Mouse (Mus musculus) limb, embryonic 11.5 days (tissue): ENCODE results near the gene Nbr1. TPM values are rescaled to one million over a fixed set of nuclear protein-coding genes. Genes with fewer than 3 reads are reported as not detected.
A peak's percentile ranks its signal among the peaks of the same experiment; 100 is the strongest.
"Not testable (repeated sequence)": the region's sequence is repeated elsewhere in the genome, so short reads cannot be mapped to it uniquely, and the experiment has no call there.

Experiments
- ATAC-seq: fragments of 200-750 bp; cut with Nextera tagmentation; 2 replicates; pipeline ENCODE4 v1.8.0; 2017; ENCODE audit warnings: low read depth; ENCODE audit not compliant: insufficient number of reproducible peaks, low FRiP score, low TSS enrichment
- DNase-seq: peaks from one replicate; pipeline ENCODE4 v3.0.0-alpha.2; 2015; ENCODE audit warnings: low spot score
- H3K27ac ChIP-seq: fragments of 300-500 bp; sonication (generic); replicated peaks from 2 replicates; pipeline ENCODE4 v1.5.1; 2014; ENCODE audit warnings: low read depth, mild to moderate bottlenecking, low read length
- H3K27me3 ChIP-seq: fragments of 300-500 bp; sonication (generic); 2 replicates; pipeline ENCODE4 v1.6.1; 2014; ENCODE audit warnings: mild to moderate bottlenecking, low read length, mixed read lengths; ENCODE audit not compliant: control insufficient read depth, insufficient read depth
- H3K36me3 ChIP-seq: fragments of 300-500 bp; sonication (generic); 2 replicates; pipeline ENCODE4 v1.6.1; 2014; ENCODE audit warnings: mild to moderate bottlenecking, low read length, moderate library complexity, mixed read lengths; ENCODE audit not compliant: control insufficient read depth, insufficient read depth
- H3K4me1 ChIP-seq: fragments of 300-500 bp; sonication (generic); 2 replicates; pipeline ENCODE4 v1.6.1; 2014; ENCODE audit warnings: low read length, mixed read lengths; ENCODE audit not compliant: control insufficient read depth, insufficient read depth
- H3K4me2 ChIP-seq: fragments of 300-500 bp; sonication (generic); 2 replicates; pipeline ENCODE4 v1.6.1; 2014; ENCODE audit warnings: low read depth, mild to moderate bottlenecking, moderate library complexity; ENCODE audit not compliant: severe bottlenecking
- H3K4me3 ChIP-seq: fragments of 300-500 bp; sonication (generic); 2 replicates; pipeline ENCODE4 v1.5.1; 2014; ENCODE audit warnings: low read depth, low read length
- H3K9ac ChIP-seq: fragments of 300-500 bp; sonication (generic); 2 replicates; pipeline ENCODE4 v1.6.1; 2014; ENCODE audit warnings: mild to moderate bottlenecking, low read length
- H3K9me3 ChIP-seq: fragments of 300-500 bp; sonication (generic); 2 replicates; pipeline ENCODE4 v1.6.1; 2016; ENCODE audit warnings: low read length; ENCODE audit not compliant: control insufficient read depth
- WGBS: fragments of 180-500 bp; shearing (Covaris S2); extraction: QIAGEN DNeasy Blood & Tissue Kit; methylation state at CpG from one replicate; pipeline ENCODE4 v1.1.7; 2014; 5-methylcytosine and 5-hydroxymethylcytosine counted together
- polyA plus RNA-seq: library from polyadenylated mRNA; unstranded; fragments of >200 nt; fragmentation: Nextera tagmentation; extraction: Ambion mirVana; gene quantifications from 2 replicates; pipeline ENCODE4 v1.2.1, GENCODE M21; 2014

The Nbr1 gene
- polyA plus RNA-seq, 1 experiment from 2014 or later, result 64.1 TPM

GRCm38 (mm10) chr11:101587676-101588075 lies 35.7 kb downstream of the Nbr1 start:
- no peak overlapping the region for H3K27ac ChIP-seq
- no peaks in the 10 kb centered on the region for H3K36me3 ChIP-seq
- DNase-seq (no peak), ATAC-seq (no peak)
- no peaks in the 10 kb centered on the region for H3K9me3 ChIP-seq
- no peaks in the 10 kb centered on the region for H3K4me1 ChIP-seq
- WGBS, result 90% methylated on average over 10 of the region's 10 CpGs
- H3K27me3 ChIP-seq, result no peaks in the 10 kb centered on the region
- H3K9ac ChIP-seq, result no peak overlapping the region
- no peak overlapping the region for H3K4me2 ChIP-seq
- H3K4me3 ChIP-seq, result no peak overlapping the region

- DNase-seq, result no peak
- Histone ChIP-seq H3K36me3 (no peaks in the 10 kb centered on the region), H3K27ac (no peak overlapping the region), H3K27me3 (no peaks in the 10 kb centered on the region), H3K4me1 (no peaks in the 10 kb centered on the region), H3K4me3 (no peak overlapping the region), H3K4me2 (no peak overlapping the region), H3K9me3 (no peaks in the 10 kb centered on the region), H3K9ac (no peak overlapping the region)
- WGBS, result 90% methylated on average over 7 of the region's 7 CpGs
- ATAC-seq, result no peak
Measured at GRCm38 (mm10) chr11:101588868-101589267, 36.9 kb downstream of the Nbr1 start.

GRCm38 (mm10) chr11:101589444-101589843 lies 37.5 kb downstream of the Nbr1 start:
- H3K4me2 ChIP-seq, result no peak overlapping the region
- H3K36me3 ChIP-seq, result no peaks in the 10 kb centered on the region
- DNase-seq (peak; percentile 74), ATAC-seq (no peak)
- no peak overlapping the region for H3K9ac ChIP-seq
- H3K4me1 ChIP-seq, result no peaks in the 10 kb centered on the region
- H3K9me3 ChIP-seq, result no peaks in the 10 kb centered on the region
- WGBS, result 28% methylated on average over 5 of the region's 5 CpGs
- H3K27me3 ChIP-seq, result no peaks in the 10 kb centered on the region
- no peak overlapping the region for H3K27ac ChIP-seq
- H3K4me3 ChIP-seq, result no peak overlapping the region

GRCm38 (mm10) chr11:101589989-101590624 lies 38.2 kb downstream of the Nbr1 start:
- H3K27me3 ChIP-seq, result no peaks in the 10 kb centered on the region
- H3K4me1 ChIP-seq, result no peaks in the 10 kb centered on the region
- no peak overlapping the region for H3K9ac ChIP-seq
- no peaks in the 10 kb centered on the region for H3K9me3 ChIP-seq
- no peak overlapping the region for H3K27ac ChIP-seq
- no peak for DNase-seq
- no peak overlapping the region for H3K4me3 ChIP-seq
- 75% methylated on average over 12 of the region's 12 CpGs for WGBS
- H3K4me2 ChIP-seq, result no peak overlapping the region
- ATAC-seq, result no peak
- no peaks in the 10 kb centered on the region for H3K36me3 ChIP-seq

GRCm38 (mm10) chr11:101599156-101599555 lies 47.2 kb downstream of the Nbr1 start, which contains the start of gene Gm11634:
TSS of gene Gm11634 (minus strand) at chr11:101599256.
- ATAC-seq (no peak), DNase-seq (no peak)
- Histone ChIP-seq H3K27ac (no peak within 1 kb of the TSS), H3K4me1 (no peaks in the 10 kb centered on the region), H3K4me3 (no peak within 1 kb of the TSS), H3K4me2 (no peak within 1 kb of the TSS), H3K9me3 (no peaks in the 10 kb centered on the region), H3K9ac (no peak within 1 kb of the TSS), H3K36me3 (no peaks in the 10 kb centered on the region), H3K27me3 (no peaks in the 10 kb centered on the region)
- 88% methylated on average over 6 of the region's 6 CpGs for WGBS

GRCm38 (mm10) chr11:101602491-101602890 lies 50.5 kb downstream of the Nbr1 start:
- ATAC-seq, result no peak
- peak; percentile 87 for DNase-seq
- H3K27me3 ChIP-seq, result no peaks in the 10 kb centered on the region
- no peak overlapping the region for H3K9ac ChIP-seq
- H3K4me1 ChIP-seq, result no peaks in the 10 kb centered on the region
- no peak overlapping the region for H3K27ac ChIP-seq
- no peaks in the 10 kb centered on the region for H3K9me3 ChIP-seq
- H3K36me3 ChIP-seq, result no peaks in the 10 kb centered on the region
- no peak overlapping the region for H3K4me3 ChIP-seq
- no peak overlapping the region for H3K4me2 ChIP-seq
- whole genome bisulfite sequencing, result 7% methylated on average over 3 of the region's 3 CpGs

- Histone ChIP-seq H3K4me3 (peak overlapping the region; percentile 7; the same call in 1 of the 2 replicates), H3K9me3 (no peaks in the 10 kb centered on the region), H3K27me3 (no peaks in the 10 kb centered on the region), H3K4me1 (no peaks in the 10 kb centered on the region), H3K36me3 (no peaks in the 10 kb centered on the region), H3K4me2 (peak overlapping the region; percentile 24; the same call in 1 of the 2 replicates), H3K27ac (no peak overlapping the region), H3K9ac (no peak overlapping the region)
- ATAC-seq (no peak), DNase-seq (no peak)
- 4% methylated on average over 3 of the region's 3 CpGs for WGBS
Measured at GRCm38 (mm10) chr11:101604116-101604515, 52.2 kb downstream of the Nbr1 start.

GRCm38 (mm10) chr11:101604531-101605453 lies 52.8 kb downstream of the Nbr1 start:
- H3K4me1 ChIP-seq, H3K9me3 ChIP-seq, H3K36me3 ChIP-seq, H3K27me3 ChIP-seq, H3K9ac ChIP-seq, H3K27ac ChIP-seq: not testable (repeated sequence)
- Histone ChIP-seq H3K4me2 (peak overlapping the region; percentile 24), H3K4me3 (peak overlapping the region; percentile 7; the same call in 1 of the 2 replicates)
- DNase-seq, result peak; percentile 85
- 2% methylated on average over 30 of the region's 30 CpGs for WGBS
- ATAC-seq, result peak; percentile 82
